Mouse (Mus musculus) cortical plate, adult 2 months (tissue): ENCODE measurements around the gene Foxg1. TPM values are rescaled to one million over a fixed set of nuclear protein-coding genes. Genes with fewer than 3 reads are reported as not detected.

Experiments used
- H3K27ac ChIP-seq: fragments of 200-500 bp; 2 replicates; pipeline ENCODE4 v1.5.1; 2012; ENCODE audit warnings: low read length, control low read depth, inconsistent platforms; ENCODE audit not compliant: insufficient read depth
- H3K4me1 ChIP-seq: fragments of 200-500 bp; 2 replicates; pipeline ENCODE4 v1.6.1; 2011; ENCODE audit warnings: low read length; ENCODE audit not compliant: control insufficient read depth, insufficient read depth
- H3K4me3 ChIP-seq: fragments of 200-500 bp; 2 replicates; pipeline ENCODE4 v1.5.1; 2011; ENCODE audit warnings: mild to moderate bottlenecking, low read length, control low read depth; ENCODE audit not compliant: insufficient read depth
- CTCF ChIP-seq: fragments of 200-500 bp; IDR thresholded peaks from 2 replicates; pipeline ENCODE4 v1.5.1; 2011; ENCODE audit warnings: mild to moderate bottlenecking, control low read depth, low read length; ENCODE audit not compliant: insufficient read depth; ENCODE audit errors: extremely low read depth
- POLR2A ChIP-seq: fragments of 200-500 bp; IDR thresholded peaks from 2 replicates; pipeline ENCODE4 v1.6.1; 2011; ENCODE audit warnings: mild to moderate bottlenecking, low read length, control low read depth; ENCODE audit not compliant: insufficient read depth; ENCODE audit errors: extremely low read depth
- polyA plus RNA-seq: library from polyadenylated mRNA; depleted of rRNA; stranded (reverse); fragments of >200 nt; gene quantifications from 2 replicates; pipeline ENCODE4 v1.2.3, GENCODE M21; 2012; rRNA removed

The Foxg1 gene
- polyA plus RNA-seq = 61.2 and 63.1 TPM in 2 replicates

DNA sequence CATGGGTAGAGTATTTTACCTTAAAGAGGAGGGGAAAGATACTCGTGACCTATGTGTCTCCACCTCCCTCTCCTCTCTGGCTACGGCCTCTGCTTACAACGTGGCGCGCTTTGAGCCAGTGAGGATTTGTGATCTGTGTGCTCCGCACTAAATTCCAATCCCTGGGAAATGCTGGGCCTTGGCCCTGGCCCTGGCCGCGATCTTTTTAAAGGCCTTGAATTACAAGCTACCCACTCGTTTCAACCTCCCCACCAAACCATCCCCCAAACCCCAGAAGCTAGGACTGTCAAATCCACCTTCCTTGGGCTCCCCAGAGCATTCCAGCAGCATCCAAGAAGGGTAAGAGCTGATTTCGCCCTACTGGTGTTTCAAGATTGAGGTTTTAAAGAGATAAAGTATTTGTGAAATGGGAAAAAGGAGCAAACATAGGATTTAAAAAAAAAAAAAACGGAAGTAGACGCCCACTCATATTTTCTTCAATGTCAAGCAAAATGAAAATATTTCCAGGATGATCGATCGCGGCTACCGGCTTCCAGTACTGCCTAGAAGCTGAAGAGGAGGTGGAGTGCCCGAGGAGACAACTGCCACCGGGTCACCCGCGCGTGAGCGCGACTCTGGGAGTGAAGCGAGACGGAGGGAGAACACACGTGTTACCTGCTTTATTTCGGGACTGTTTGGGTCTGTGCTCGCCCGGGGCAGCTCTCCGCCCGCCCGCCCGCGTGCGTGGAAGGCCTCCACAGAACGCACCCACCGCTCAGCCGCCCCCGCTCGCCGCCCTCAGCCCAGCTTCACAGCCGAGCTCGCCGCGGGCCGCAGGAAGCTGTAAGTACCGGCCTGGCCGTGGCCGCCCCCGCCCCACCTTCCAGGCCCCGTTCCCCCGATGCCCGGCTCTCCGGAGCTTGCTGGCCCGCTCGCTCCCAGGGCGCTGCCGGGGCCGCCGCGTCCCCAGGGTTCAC, at the start of gene Foxg1:
Gene Foxg1, plus strand, starts transcription at position 96 of the 956 bp plus-strand sequence.
- peak within 1 kb of the TSS; percentile 93 for H3K4me3 ChIP-seq
- H3K27ac ChIP-seq = peak within 1 kb of the TSS; percentile 93
- TF ChIP-seq CTCF = no peak
- peak; percentile 78; the same call in 1 of the 2 replicates for TF ChIP-seq POLR2A
- no peaks in the 10 kb centered on the region; the same call in 1 of the 2 replicates for H3K4me1 ChIP-seq

DNA sequence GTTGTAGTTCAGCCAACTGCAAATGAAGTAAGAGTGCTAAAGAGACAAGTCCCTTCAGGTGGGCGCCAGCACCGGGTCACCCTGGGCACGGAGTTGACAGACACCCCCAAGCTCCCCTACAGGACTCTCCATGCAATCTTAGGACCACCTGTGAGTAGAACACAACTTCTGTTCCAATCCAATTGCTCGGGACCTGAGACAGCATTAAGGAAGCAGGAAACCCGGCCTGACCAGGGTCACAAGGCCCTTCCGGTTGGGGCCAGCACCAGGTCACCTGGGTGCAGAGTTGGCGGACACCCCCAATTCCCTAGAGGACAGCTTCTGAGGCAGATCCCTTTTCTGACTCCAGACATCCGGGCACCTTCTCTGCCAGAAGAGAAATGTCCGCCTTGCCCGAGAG, 32.8 kb upstream of the Foxg1 start:
- no peak for TF ChIP-seq POLR2A
- no peak for TF ChIP-seq CTCF
- no peaks in the 10 kb centered on the region for H3K4me1 ChIP-seq
- H3K27ac ChIP-seq = no peak overlapping the region
- H3K4me3 ChIP-seq = no peak overlapping the region

DNA sequence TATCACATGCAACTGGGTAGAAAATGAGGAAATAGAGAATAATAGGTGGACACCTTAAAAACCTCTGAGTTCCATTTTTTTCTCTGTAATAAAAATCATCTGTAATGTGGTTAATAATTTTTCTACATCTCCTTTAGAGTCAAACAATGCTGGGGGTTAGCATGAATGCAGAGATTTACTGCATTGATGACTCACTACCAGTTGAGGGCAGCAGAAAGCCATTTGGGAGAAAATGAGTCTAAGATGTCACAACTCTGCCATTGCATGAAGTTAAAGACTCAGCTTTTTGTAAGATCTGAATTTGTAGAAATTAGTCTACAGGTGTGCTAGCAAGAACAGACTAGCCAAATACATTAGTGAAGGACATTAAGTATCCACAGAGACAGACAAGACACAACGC, 13.5 kb upstream of the Foxg1 start:
- H3K4me1 ChIP-seq = peaks cover 2% of the 10 kb centered on the region; the same call in 1 of the 2 replicates
- no peak for TF ChIP-seq POLR2A
- peak; percentile 27; the same call in 1 of the 2 replicates for TF ChIP-seq CTCF
- no peak overlapping the region for H3K27ac ChIP-seq
- H3K4me3 ChIP-seq = no peak overlapping the region

- Histone ChIP-seq H3K27ac (no peak overlapping the region), H3K4me3 (no peak overlapping the region), H3K4me1 (peaks cover 3% of the 10 kb centered on the region; the same call in 1 of the 2 replicates)
- TF ChIP-seq CTCF (no peak), POLR2A (no peak)
Measured at GRCm38 (mm10) chr12:49372170-49372569, 10.3 kb upstream of the Foxg1 start.

DNA sequence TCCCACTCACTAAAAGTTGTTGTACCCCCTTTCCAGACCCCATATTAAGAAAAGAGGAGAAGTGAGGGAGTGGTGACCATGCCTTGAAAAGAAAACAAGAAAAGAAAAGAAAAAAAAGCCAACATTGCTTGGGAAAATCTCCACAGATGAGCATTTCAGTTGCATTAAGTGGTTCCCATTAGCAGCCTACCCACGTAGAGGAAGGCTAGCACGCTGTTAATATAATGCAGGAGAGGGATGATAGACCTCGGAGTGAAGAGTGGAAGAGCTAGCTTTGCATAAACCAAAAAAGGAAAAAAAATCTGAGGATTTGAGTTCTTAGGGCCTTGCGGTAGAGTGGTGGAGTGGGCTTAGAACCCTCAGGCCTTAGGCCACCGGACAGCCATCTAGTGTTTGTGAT, 9.3 kb upstream of the Foxg1 start:
- Histone ChIP-seq H3K27ac (peak overlapping the region; percentile 57; the same call in 1 of the 2 replicates), H3K4me1 (peaks cover 3% of the 10 kb centered on the region; the same call in 1 of the 2 replicates), H3K4me3 (no peak overlapping the region)
- TF ChIP-seq CTCF = no peak
- no peak for TF ChIP-seq POLR2A

- Histone ChIP-seq H3K4me1 (peaks cover 3% of the 10 kb centered on the region; the same call in 1 of the 2 replicates), H3K27ac (peak overlapping the region; percentile 57), H3K4me3 (peak overlapping the region; percentile 22)
Measured at GRCm38 (mm10) chr12:49373821-49374605, 8.4 kb upstream of the Foxg1 start.

DNA sequence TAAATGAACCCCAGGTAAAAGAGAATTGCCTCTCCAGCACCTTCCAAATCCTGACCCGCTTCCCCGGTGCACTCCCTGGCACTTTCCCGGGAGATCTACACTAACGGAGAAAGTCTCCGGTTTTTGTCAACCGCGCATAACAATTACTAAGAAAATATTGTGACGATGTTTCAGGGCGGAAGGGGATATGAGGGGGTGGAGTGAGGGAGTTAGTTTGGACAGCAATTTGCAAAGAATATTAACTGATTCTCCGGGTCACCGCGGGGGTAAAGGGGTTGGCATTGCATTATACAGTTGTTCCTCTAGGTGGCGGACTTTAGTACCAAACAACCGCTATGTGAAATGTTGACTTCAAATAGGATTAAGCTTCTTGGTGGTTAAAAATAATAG, 7.9 kb upstream of the Foxg1 start:
- Histone ChIP-seq H3K27ac (peak overlapping the region; percentile 11; the same call in 1 of the 2 replicates), H3K4me3 (peak overlapping the region; percentile 22), H3K4me1 (peaks cover 3% of the 10 kb centered on the region; the same call in 1 of the 2 replicates)
- TF ChIP-seq CTCF (peak; percentile 42; the same call in 1 of the 2 replicates), POLR2A (no peak)

More at GRCm38 (mm10) chr12:49373821-49374605, 8.4 kb upstream of the Foxg1 start:
- no peak for TF ChIP-seq CTCF
- TF ChIP-seq POLR2A = no peak

DNA sequence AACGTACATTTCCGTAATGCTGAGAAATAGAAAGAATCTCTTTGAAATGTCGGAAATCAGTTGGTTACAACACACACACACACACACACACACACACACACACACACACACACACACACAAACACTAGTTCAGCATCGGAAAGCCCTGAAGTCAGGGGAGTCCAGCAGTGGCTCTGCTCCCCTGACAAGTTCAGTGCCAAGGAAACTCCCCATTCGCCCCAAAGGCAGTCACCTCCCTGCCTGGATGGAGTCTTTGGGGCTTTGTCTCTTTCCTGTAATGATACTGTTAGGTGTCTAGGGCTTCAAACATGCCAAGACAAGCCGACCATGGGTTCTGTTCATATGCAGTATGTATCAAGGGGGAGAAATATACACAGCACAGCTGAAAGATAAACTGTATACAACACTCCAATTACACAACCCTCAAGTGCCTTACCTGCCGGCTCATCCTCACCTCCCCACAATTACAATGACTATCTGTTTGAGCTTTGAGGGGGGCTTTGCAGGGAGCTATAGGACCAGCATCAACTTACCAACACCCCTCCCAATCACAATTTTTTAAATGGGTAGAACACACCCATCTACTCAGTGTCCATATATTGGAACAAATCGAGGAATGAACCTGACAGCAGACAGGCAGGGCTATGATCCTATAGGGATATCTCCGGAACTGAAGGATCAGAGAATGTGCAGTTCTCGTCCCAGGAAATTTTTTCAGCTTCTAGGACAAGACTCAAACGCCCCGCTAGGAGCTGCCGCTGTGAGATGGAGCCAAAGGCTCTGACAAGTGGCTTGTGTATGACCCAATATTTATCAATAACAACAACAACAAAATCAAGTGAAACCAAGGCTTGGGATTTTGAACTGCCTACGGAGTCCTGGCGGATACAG, 6.8 kb upstream of the Foxg1 start:
- Histone ChIP-seq H3K4me3 (peak overlapping the region; percentile 40), H3K27ac (peak overlapping the region; percentile 99), H3K4me1 (peaks cover 3% of the 10 kb centered on the region; the same call in 1 of the 2 replicates)
- TF ChIP-seq CTCF (no peak), POLR2A (no peak)
